Mouse (Mus musculus) myocyte (in vitro differentiated cells): ENCODE measurements around the gene Grb10. TPM values are rescaled to one million over a fixed set of nuclear protein-coding genes. Genes with fewer than 3 reads are reported as not detected.

Experiments
- H3K27me3 ChIP-seq: one replicate; pipeline ENCODE4 v1.6.1; 2011; ENCODE audit not compliant: control insufficient read depth, insufficient read depth, insufficient read length
- H3K36me3 ChIP-seq: one replicate; pipeline ENCODE4 v1.6.1; 2011; ENCODE audit not compliant: control insufficient read depth, insufficient read depth
- H3K4me2 ChIP-seq: one replicate; pipeline ENCODE4 v1.6.1; 2011; ENCODE audit warnings: low read depth, control low read depth
- H3K4me3 ChIP-seq: one replicate; pipeline ENCODE4 v1.5.1; 2011; ENCODE audit warnings: mild to moderate bottlenecking, control low read depth, moderate library complexity
- H3K79me2 ChIP-seq: one replicate; pipeline ENCODE4 v1.6.1; 2011; ENCODE audit not compliant: control insufficient read depth, insufficient read depth
- H3ac ChIP-seq: one replicate; pipeline ENCODE4 v1.6.1; 2011; ENCODE audit not compliant: control insufficient read depth, insufficient read length
- CEBPB ChIP-seq: IDR thresholded peaks from 2 replicates; pipeline ENCODE4 v1.6.1; 2011; ENCODE audit warnings: mild to moderate bottlenecking, moderate library complexity; ENCODE audit not compliant: poor library complexity, insufficient read depth, severe bottlenecking
- E2F4 ChIP-seq: IDR thresholded peaks from one replicate; pipeline ENCODE4 v1.6.1; 2011; ENCODE audit warnings: mild to moderate bottlenecking, control low read depth, moderate library complexity; ENCODE audit not compliant: insufficient read depth
- MAX ChIP-seq: IDR thresholded peaks from one replicate; pipeline ENCODE4 v1.6.1; 2011; ENCODE audit warnings: low read depth, mild to moderate bottlenecking, control low read depth
- MYOD1 ChIP-seq, 3 experiments: IDR thresholded peaks; one replicate each; pipeline ENCODE4 v1.6.1; 2011; ENCODE audit warnings: control low read depth in 2 of 3, low read depth in 2 of 3, mild to moderate bottlenecking in 2 of 3, moderate library complexity in 1 of 3; ENCODE audit not compliant: insufficient read length in 2 of 3, control insufficient read depth in 1 of 3
- MYOG ChIP-seq, 3 experiments: IDR thresholded peaks; one replicate each; pipeline ENCODE4 v1.6.1; 2011; ENCODE audit warnings: control low read depth in 2 of 3, low read depth in 2 of 3, mild to moderate bottlenecking in 2 of 3; ENCODE audit not compliant: insufficient read length in 2 of 3, control insufficient read depth in 1 of 3, insufficient read depth in 1 of 3
- POLR2A ChIP-seq: IDR thresholded peaks from one replicate; pipeline ENCODE4 v1.6.1; 2011; ENCODE audit warnings: low read depth, mild to moderate bottlenecking, control low read depth, moderate library complexity; ENCODE audit not compliant: insufficient read length
- POLR2AphosphoS2 ChIP-seq: IDR thresholded peaks from one replicate; pipeline ENCODE4 v1.6.1; 2011; ENCODE audit warnings: low read depth, control low read depth; ENCODE audit not compliant: insufficient read length
- REST ChIP-seq: IDR thresholded peaks from one replicate; pipeline ENCODE4 v1.6.1; 2011; ENCODE audit warnings: mild to moderate bottlenecking, control low read depth, moderate library complexity; ENCODE audit not compliant: insufficient read depth, insufficient read length
- SRF ChIP-seq: IDR thresholded peaks from one replicate; pipeline ENCODE4 v1.6.1; 2011; ENCODE audit warnings: low read depth; ENCODE audit not compliant: control insufficient read depth, insufficient read length
- TCF12 ChIP-seq: IDR thresholded peaks from one replicate; pipeline ENCODE4 v1.6.1; 2011; ENCODE audit warnings: mild to moderate bottlenecking, control low read depth; ENCODE audit not compliant: poor library complexity, insufficient read depth, severe bottlenecking
- TCF3 ChIP-seq: IDR thresholded peaks from one replicate; pipeline ENCODE4 v1.6.1; 2011; ENCODE audit warnings: low read depth, control low read depth; ENCODE audit not compliant: insufficient read length
- USF1 ChIP-seq: IDR thresholded peaks from one replicate; pipeline ENCODE4 v1.6.1; 2011; ENCODE audit warnings: low read depth, mild to moderate bottlenecking, control low read depth, moderate library complexity
- polyA plus RNA-seq: library from polyadenylated mRNA; unstranded; fragments of >200 nt; fragmentation: generic; extraction: Trizol; gene quantifications from one replicate; pipeline ENCODE4 v1.2.1, GENCODE M21; 2012; ENCODE audit warnings: missing spikeins

Gene Grb10
- polyA plus RNA-seq, 1 experiment: 0.59 TPM

- no peak overlapping the region for H3ac ChIP-seq
- no peaks in the 10 kb centered on the region for H3K27me3 ChIP-seq
- no peak for TF ChIP-seq SRF
- no peak for TF ChIP-seq MYOG (IDR thresholded peaks at IDR 0.05; ENCODE audit: control insufficient read depth in 1 of 3, insufficient read depth in 1 of 3, insufficient read length in 2 of 3, low read depth in 2 of 3)
- no peak for TF ChIP-seq REST
- no peak for TF ChIP-seq E2F4
- no peak for TF ChIP-seq USF1
- TF ChIP-seq MYOD1 (IDR thresholded peaks at IDR 0.05; ENCODE audit: control insufficient read depth in 1 of 3, insufficient read length in 2 of 3, low read depth in 2 of 3): no peak
- TF ChIP-seq POLR2A: no peak
- TF ChIP-seq MAX: no peak
- TF ChIP-seq TCF12: no peak
- no peak for TF ChIP-seq POLR2AphosphoS2
- TF ChIP-seq TCF3: no peak
- no peak for TF ChIP-seq CEBPB
- no peak overlapping the region for H3K4me3 ChIP-seq
- H3K36me3 ChIP-seq: no peaks in the 10 kb centered on the region
- no peak overlapping the region for H3K4me2 ChIP-seq
- no peaks in the 10 kb centered on the region for H3K79me2 ChIP-seq
Observed at GRCm38 (mm10) chr11:11958479-11958878, 80.0 kb downstream of the Grb10 start.

GRCm38 (mm10) chr11:11958061-11958361 is 80.5 kb downstream of the Grb10 start:
- Histone ChIP-seq H3K27me3 (no peaks in the 10 kb centered on the region), H3ac (no peak overlapping the region), H3K36me3 (no peaks in the 10 kb centered on the region)

GRCm38 (mm10) chr11:11957211-11958060 is 81.0 kb downstream of the Grb10 start:
- Histone ChIP-seq H3K36me3 (no peaks in the 10 kb centered on the region), H3K79me2 (no peaks in the 10 kb centered on the region), H3K4me2 (no peak overlapping the region)

More at GRCm38 (mm10) chr11:11958061-11958361, 80.5 kb downstream of the Grb10 start:
- Histone ChIP-seq H3K79me2 (no peaks in the 10 kb centered on the region), H3K4me2 (no peak overlapping the region), H3K4me3 (no peak overlapping the region)
- no peak for TF ChIP-seq MYOD1 (IDR thresholded peaks at IDR 0.05; ENCODE audit: control insufficient read depth in 1 of 3, insufficient read length in 2 of 3, low read depth in 2 of 3)
- TF ChIP-seq CEBPB: no peak
- TF ChIP-seq POLR2A: no peak
- TF ChIP-seq SRF: no peak
- no peak for TF ChIP-seq REST
- TF ChIP-seq E2F4: no peak
- TF ChIP-seq MAX: no peak
- TF ChIP-seq POLR2AphosphoS2: no peak
- TF ChIP-seq TCF12: no peak
- no peak for TF ChIP-seq MYOG (IDR thresholded peaks at IDR 0.05; ENCODE audit: control insufficient read depth in 1 of 3, insufficient read depth in 1 of 3, insufficient read length in 2 of 3, low read depth in 2 of 3)
- TF ChIP-seq USF1: no peak
- TF ChIP-seq TCF3: no peak

GRCm38 (mm10) chr11:11955783-11956182 is 82.7 kb downstream of the Grb10 start:
- H3K79me2 ChIP-seq: no peaks in the 10 kb centered on the region
- H3K36me3 ChIP-seq: no peaks in the 10 kb centered on the region
- no peak for TF ChIP-seq TCF12
- no peak for TF ChIP-seq CEBPB
- no peak for TF ChIP-seq E2F4
- no peak for TF ChIP-seq POLR2AphosphoS2
- no peak for TF ChIP-seq USF1
- no peak for TF ChIP-seq MAX
- TF ChIP-seq TCF3: no peak
- TF ChIP-seq POLR2A: no peak
- no peak for TF ChIP-seq SRF
- no peak for TF ChIP-seq MYOD1 (IDR thresholded peaks at IDR 0.05; ENCODE audit: control insufficient read depth in 1 of 3, insufficient read length in 2 of 3, low read depth in 2 of 3)
- no peak for TF ChIP-seq MYOG (IDR thresholded peaks at IDR 0.05; ENCODE audit: control insufficient read depth in 1 of 3, insufficient read depth in 1 of 3, insufficient read length in 2 of 3, low read depth in 2 of 3)
- TF ChIP-seq REST: no peak
- no peak overlapping the region for H3ac ChIP-seq
- no peak overlapping the region for H3K4me3 ChIP-seq
- no peak overlapping the region for H3K4me2 ChIP-seq
- H3K27me3 ChIP-seq: no peaks in the 10 kb centered on the region

More at GRCm38 (mm10) chr11:11957211-11958060, 81.0 kb downstream of the Grb10 start:
- H3ac ChIP-seq: no peak overlapping the region
- no peaks in the 10 kb centered on the region for H3K27me3 ChIP-seq
- no peak overlapping the region for H3K4me3 ChIP-seq
- TF ChIP-seq REST (no peak), MYOD1 (IDR thresholded peaks at IDR 0.05; ENCODE audit: control insufficient read depth in 1 of 3, insufficient read length in 2 of 3, low read depth in 2 of 3) (no peak), MAX (no peak), SRF (no peak), POLR2AphosphoS2 (no peak), TCF3 (no peak), CEBPB (no peak), USF1 (no peak), MYOG (IDR thresholded peaks at IDR 0.05; ENCODE audit: control insufficient read depth in 1 of 3, insufficient read depth in 1 of 3, insufficient read length in 2 of 3, low read depth in 2 of 3) (no peak)
